Mouse (Mus musculus): ENCODE measurements around the gene H2-T22. TPM values are rescaled to one million over a fixed set of nuclear protein-coding genes. Genes with fewer than 3 reads are reported as not detected.

H2-T22 gene
- polyA plus RNA-seq (2017; shearing (Covaris generic)) = 262 TPM

DNA sequence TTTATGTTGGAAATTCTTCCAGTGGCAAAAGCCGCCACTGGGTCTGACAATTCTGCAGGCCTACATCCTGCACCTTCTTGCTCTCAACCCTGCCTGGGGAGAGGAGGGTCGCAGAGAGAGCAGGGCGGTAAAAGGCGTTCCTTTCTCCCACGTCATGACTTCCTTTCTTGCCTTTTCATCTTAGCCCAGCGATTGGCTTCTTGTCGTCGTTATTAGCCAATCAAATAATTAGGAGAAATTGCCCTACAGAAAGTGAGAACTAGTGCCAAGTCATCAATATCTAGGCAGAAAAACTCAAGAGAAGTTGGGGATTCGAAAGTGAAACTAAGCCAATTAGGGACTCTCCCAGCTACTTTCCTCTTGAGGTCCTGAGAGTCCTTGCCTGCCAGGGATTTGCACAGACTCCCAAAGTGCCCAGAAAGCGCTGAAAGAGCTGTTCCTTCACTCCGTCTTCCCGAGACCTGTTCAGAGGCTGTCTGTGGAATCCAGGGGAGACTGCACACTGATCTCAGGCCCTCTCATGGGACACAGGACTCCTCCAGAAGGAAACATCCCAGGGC lies at the start of gene H2-T22, which contains the start of gene Gm6034:
Gene H2-T22, minus strand, starts transcription at position 138 of the 560 bp plus-strand sequence.
Gene Gm6034, plus strand, starts transcription at position 352 of the 560 bp plus-strand sequence.

DNA sequence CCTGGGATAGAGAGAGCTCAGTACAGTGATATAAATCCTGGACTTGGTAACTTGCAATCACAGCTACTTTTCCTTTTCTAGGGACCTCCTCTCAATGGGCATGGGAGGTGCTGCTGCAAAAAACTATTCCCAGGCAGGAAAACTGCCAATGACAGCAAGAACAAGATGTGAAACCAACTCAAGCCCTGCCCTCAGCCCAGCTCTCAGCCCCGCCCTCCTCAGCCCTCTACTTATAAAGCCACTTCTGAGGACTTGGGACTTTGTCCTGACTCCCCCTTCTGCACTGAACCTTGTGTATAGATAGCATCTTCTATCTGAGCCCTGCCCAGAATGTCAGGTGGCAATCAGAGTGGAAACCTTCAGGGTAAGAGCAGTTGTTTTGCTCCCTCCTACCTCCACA lies 15.8 kb upstream of the H2-T22 start, which contains the start of gene Gm11127:
Gene Gm11127, minus strand, starts transcription at position 10 of the 400 bp plus-strand sequence.

DNA sequence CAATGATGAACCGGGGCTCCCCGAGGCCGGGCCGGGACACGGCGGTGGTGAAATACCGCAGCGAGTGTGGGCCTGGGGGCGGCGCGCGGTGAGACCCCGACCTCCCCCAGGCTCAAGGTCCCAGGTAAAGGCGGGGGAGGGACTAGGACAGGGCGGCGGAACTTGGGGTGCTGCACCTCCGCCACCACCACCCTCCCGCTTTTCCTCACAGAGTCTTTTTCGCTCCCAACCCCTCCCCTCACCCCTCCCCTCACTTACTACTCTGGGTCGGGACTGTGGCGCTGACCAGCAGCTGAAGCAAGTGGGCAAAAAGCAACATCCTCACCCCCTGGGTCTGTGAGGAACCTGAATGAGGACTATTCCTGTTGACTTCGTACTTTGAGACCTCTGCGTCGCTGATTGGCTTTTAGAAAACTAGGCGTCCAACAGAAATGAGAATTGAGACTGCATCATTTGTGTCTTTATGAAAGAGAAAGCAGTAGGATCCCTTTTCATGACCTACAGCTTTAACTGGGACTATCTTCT lies 10.1 kb downstream of the H2-T22 start, which contains the start of gene H2-T23:
Gene H2-T23, minus strand, starts transcription at position 505 of the 525 bp plus-strand sequence.

DNA sequence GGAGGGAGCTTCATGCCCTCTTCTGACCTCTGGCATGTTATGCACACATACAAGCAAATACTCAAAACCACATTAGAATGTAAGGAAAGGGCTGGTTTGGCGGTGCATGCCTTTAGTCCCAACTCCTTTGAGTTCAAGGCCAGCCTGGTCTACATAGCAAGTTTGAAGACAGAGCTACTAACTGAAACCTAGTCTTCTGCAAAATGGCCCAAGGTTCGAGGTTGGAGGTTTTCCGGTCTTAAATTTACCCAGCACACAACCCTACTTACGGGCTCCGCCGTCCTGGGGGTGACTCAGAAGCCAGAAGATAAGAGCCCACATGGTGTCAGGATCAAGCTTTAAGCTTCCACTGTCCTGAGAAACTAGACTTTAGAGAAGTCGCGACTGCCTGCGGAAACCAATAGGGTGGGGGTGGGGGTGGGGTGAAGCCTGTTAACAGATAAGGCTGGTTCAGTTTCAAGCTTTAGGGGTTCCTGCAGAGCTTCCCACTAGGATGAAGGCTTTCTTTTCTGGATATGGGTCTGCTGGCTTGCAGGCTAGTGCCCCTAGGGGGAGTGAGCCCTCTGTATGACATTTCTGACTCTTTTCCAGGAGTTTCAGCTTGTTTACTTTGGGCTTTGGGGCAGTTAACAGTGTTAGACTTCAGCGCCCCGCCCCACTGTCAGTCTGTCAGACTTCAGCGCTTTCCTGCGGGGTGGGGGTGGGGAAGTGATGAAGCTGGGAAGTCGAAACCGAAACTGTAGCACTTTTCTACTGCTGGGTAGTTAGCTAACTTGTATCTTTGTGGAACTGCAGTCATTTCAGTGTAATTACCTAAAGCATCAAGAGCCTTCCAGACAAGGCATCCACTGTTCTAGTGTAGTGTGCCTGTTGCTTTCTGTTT lies 22.1 kb downstream of the H2-T22 start, which contains the start of gene H2-T24:
Gene H2-T24, minus strand, starts transcription at position 370 of the 883 bp plus-strand sequence.

Other genes starting within 250 kb of the H2-T22 start
- 1.9 TPM for gene Ier3, start 221.1 kb downstream of the H2-T22 start, polyA plus RNA-seq (2017; shearing (Covaris generic))
- gene Flot1, start 219.5 kb downstream of the H2-T22 start, polyA plus RNA-seq (2017; shearing (Covaris generic)) = 46.0 TPM
- 130 TPM for gene Tubb5, start 204.4 kb downstream of the H2-T22 start, polyA plus RNA-seq (2017; shearing (Covaris generic))
- 21.6 TPM for gene Mdc1, start 201.2 kb downstream of the H2-T22 start, polyA plus RNA-seq (2017; shearing (Covaris generic))
- gene Nrm, start 181.4 kb downstream of the H2-T22 start, polyA plus RNA-seq (2017; shearing (Covaris generic)) = 32.8 TPM
- 685 TPM for gene Ppp1r18, start 177.2 kb downstream of the H2-T22 start, polyA plus RNA-seq (2017; shearing (Covaris generic))
- 23.4 TPM for gene Dhx16, start 162.9 kb downstream of the H2-T22 start, polyA plus RNA-seq (2017; shearing (Covaris generic))
- gene 2310061I04Rik, start 145.3 kb downstream of the H2-T22 start, polyA plus RNA-seq (2017; shearing (Covaris generic)) = 25.8 TPM
- gene Atat1, start 132.7 kb downstream of the H2-T22 start, polyA plus RNA-seq (2017; shearing (Covaris generic)) = 26.7 TPM
- 99.2 TPM for gene Mrps18b, start 126.4 kb downstream of the H2-T22 start, polyA plus RNA-seq (2017; shearing (Covaris generic))
- 62.7 TPM for gene Ppp1r10, start 126.3 kb downstream of the H2-T22 start, polyA plus RNA-seq (2017; shearing (Covaris generic))
- gene Abcf1, start 73.0 kb downstream of the H2-T22 start, polyA plus RNA-seq (2017; shearing (Covaris generic)) = 163 TPM
- gene Gnl1, start 62.9 kb downstream of the H2-T22 start, polyA plus RNA-seq (2017; shearing (Covaris generic)) = 13.7 TPM
- 23.8 TPM for gene Prr3, start 62.5 kb downstream of the H2-T22 start, polyA plus RNA-seq (2017; shearing (Covaris generic))
- 28.1 TPM for gene H2-T24, start 22.2 kb downstream of the H2-T22 start, polyA plus RNA-seq (2017; shearing (Covaris generic))
- 779 TPM for gene H2-T23, start 9.9 kb downstream of the H2-T22 start, polyA plus RNA-seq (2017; shearing (Covaris generic))
- gene Gm6034, start 214 bp upstream of the H2-T22 start, polyA plus RNA-seq (2017; shearing (Covaris generic)) = 0.65 TPM
- not detected for gene Gm11127, start 15.6 kb upstream of the H2-T22 start, polyA plus RNA-seq (2017; shearing (Covaris generic))
- 1.4 TPM for gene Gm19684, start 78.9 kb upstream of the H2-T22 start, polyA plus RNA-seq (2017; shearing (Covaris generic))
- gene Gm7030, start 86.7 kb upstream of the H2-T22 start, polyA plus RNA-seq (2017; shearing (Covaris generic)) = 0.33 TPM
- gene Gm8909, start 125.8 kb upstream of the H2-T22 start, polyA plus RNA-seq (2017; shearing (Covaris generic)) = 14.0 TPM
- gene H2-T3, start 147.5 kb upstream of the H2-T22 start, polyA plus RNA-seq (2017; shearing (Covaris generic)) = 0.46 TPM
- gene Rpp21, start 215.3 kb upstream of the H2-T22 start, polyA plus RNA-seq (2017; shearing (Covaris generic)) = 203 TPM
- 23.0 TPM for gene Trim39, start 229.5 kb upstream of the H2-T22 start, polyA plus RNA-seq (2017; shearing (Covaris generic))
- gene H2-M10.2, start 243.7 kb upstream of the H2-T22 start, polyA plus RNA-seq (2017; shearing (Covaris generic)) = not detected

Data from CD4-positive, CD25-positive, alpha-beta regulatory T cell, adult 9 weeks (primary cell).